Mouse (Mus musculus) liver, adult (tissue): ENCODE measurements at regions not wholly inside any gene's neighbourhood (a gene's known extent, or its start where the extent isn't known, plus 50 kb on each side); places are given as distances from the start of the nearest gene placed in this dataset.

Experiments
- GATA4 ChIP-seq: IDR thresholded peaks from 2 replicates; pipeline ENCODE4 v1.6.1; 2014; ENCODE audit warnings: mild to moderate bottlenecking, low read length; ENCODE audit not compliant: insufficient replicate concordance

- no peak for TF ChIP-seq GATA4
Observed at GRCm38 (mm10) chr16:64391440-64392197, 210.6 kb downstream of the Csnka2ip start.

- no peak for TF ChIP-seq GATA4
Observed at GRCm38 (mm10) chr16:64368608-64369399, 233.4 kb downstream of the Csnka2ip start.

DNA sequence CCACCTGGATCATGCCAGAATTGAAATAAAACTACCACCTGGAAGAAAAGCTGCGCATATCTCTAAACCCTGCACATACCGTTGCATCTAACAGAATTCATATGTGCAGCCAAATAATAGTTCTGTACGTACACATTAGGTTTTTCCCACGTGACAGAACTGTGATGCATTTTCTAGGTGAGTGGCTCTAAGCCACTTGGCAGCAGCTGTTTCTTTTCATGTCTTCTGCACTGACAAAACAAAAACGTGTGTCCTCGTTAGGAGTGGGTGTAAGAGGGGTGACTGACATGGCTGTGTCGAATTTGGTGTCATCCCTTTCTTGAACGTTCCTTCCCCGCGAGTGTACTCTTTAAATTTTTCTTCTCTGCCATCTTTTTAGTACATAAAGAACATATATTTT is 254.3 kb downstream of the Csnka2ip start:
- no peak for TF ChIP-seq GATA4

DNA sequence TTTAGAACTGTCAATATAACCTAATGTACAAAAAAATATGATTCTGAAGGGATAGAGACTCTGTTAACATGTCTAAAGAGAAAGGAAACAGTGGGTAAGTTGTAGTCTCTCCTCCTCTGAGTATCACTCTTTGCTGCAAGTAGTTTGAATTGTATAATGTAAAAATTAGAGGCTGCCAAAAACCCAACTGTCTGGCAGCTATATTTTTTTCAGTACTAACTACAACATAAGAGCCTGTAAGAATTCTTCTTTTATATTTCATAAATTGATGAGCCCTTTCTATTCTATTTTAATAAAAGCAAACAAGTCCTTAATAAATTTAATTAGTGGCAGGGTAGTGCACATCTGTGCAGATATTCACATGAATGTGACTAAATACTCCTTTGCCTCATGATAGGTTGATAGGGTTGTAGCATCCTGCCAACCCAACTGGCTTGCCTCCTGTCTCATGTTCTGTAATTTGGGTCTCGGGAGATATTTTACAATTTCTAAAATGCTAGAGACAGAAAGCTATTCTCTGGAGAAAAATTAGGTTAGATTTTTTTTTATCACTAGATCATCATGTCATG is 269.2 kb downstream of the Csnka2ip start:
- no peak for TF ChIP-seq GATA4

DNA sequence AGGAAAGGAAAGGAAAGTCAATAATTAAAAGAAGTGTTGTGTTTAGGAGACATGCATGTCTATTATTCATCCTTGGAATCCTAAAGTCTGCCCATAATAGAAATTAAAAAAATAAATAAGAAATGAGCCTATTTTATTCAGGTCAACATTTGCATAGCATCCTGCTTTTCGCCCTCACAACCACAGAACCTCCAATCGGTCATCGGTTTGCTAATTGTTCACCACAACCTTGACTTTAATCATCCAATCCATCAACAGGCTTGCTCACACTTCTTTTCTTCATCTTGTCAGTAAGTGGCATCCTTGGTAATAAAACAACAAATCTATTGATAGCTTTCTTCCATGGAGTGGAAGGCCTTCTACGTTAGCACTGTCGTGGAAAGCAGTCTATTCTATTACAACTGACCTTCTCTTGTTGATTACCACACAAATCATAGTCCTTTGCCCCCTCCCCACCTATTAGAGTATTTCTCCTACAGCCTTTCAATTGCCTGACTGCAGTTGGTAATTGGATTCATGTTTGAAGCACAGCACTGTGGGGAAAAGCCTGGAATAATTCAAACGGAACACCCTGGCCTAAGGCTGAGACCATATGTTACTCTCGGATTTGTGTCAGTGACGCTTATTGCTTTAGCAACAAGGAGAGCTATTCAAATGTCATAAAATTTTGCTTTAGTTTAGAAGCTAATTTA is 269.9 kb downstream of the Csnka2ip start:
- no peak for TF ChIP-seq GATA4

DNA sequence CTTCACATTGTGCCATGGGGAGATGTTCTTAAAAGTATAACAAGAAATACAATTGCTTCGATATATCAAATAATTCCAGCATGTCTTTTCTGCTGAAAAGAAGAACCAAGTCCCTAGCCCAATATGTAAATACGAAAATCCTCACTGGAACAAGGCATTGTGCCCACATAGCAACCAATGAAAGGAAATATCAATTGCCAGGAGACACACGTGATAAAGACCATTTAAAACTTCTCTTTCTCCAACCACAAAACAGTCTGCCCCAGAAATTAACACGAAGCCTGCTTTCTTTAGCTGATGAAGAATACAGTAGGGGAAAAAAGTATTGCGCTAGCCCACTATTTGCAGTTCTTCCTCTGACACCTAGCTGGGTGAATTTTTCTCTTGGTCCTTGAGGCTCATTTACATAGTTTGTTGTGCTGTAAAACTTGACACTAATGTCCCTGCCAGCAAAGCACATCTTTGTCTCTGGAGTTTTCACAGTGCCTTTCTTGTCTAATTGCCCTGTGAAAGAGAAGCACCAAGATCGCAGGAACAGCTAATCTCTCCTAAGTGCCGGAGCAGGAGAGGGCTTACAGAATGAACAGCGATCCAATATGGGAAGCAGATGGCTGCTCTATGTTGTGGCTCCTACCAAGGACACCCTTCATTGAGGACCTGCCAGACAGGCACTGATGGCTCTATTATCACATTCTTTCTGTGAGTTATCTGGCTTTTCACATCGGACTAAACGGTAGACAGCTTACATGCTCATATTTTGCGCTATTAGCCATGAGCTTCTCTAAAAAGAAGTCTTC is 272.7 kb downstream of the Csnka2ip start:
- no peak for TF ChIP-seq GATA4

GRCm38 (mm10) chr16:64318796-64319493 is 283.3 kb downstream of the Csnka2ip start:
- TF ChIP-seq GATA4, result no peak

- TF ChIP-seq GATA4, result no peak
Observed at GRCm38 (mm10) chr16:64316831-64317230, 285.4 kb downstream of the Csnka2ip start.

DNA sequence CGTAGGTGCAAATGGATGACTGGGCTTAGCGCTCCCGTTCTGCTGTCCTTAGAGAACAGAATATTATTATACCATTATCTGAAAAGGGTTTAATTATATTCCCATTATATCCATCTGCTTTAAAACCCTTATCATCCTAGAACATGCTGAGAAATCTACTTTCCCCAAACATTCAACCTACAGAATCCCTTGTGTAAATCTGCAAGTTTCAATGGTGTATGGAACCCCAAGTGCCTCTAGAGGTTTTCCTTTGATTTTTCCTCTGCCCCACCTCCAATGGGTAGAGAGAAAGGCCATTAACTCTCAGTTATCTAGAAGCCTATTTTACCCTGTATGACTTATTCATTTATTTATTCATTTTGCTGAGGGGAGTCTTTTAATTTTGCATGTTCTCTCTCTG is 308.7 kb downstream of the Csnka2ip start:
- no peak for TF ChIP-seq GATA4

DNA sequence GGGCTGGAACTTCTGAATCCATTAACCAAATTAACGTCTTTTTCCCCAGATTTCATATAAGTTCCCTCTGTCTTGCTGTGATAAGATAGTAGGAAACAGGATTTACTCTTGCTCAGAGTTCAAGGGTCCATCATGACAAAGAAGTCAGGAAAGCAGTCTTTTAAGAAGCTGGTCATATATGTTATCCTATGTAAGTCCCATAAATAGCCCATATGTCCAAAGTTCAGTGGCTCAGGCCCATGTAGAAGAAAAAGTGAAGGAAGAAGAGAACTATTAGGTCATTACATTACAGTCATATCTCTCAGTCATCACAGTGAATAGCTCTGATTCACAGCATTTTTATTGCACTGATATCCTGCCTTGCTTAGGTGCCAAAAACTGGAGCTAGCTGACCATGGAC is 316.9 kb downstream of the Csnka2ip start:
- no peak for TF ChIP-seq GATA4

DNA sequence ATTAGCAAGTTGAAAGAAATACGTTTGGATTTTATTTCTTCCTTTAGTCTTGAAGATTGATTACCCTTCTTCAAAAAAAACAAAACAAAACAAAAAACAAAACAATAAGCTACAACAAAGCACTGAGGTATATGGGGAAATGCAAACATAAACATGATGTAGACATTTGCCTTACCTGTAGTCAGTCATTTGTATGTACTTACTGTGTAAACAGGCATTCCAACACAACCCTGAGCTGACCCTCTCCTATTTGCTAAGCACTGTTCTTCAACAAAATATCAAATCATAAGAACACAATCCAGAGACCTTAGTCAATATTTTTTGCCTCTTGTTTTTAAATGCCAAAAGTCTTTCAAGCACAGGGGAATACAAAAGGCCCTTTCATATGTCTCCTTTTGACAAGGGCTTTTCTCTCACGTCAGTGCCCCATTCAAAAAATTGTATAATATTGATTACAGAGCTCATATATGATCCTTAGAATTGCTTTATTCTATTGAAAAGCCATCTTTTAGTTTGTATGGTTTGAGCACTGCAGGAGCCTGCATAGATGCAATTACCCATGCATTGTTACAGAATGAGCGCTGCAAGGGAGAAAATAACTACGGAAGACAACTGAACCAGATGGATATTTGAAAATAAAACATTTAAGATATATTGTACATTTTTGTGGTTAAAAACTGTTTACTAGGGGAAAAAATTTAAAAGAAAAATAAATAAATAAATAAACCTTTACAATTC is 326.2 kb downstream of the Csnka2ip start:
- no peak for TF ChIP-seq GATA4

DNA sequence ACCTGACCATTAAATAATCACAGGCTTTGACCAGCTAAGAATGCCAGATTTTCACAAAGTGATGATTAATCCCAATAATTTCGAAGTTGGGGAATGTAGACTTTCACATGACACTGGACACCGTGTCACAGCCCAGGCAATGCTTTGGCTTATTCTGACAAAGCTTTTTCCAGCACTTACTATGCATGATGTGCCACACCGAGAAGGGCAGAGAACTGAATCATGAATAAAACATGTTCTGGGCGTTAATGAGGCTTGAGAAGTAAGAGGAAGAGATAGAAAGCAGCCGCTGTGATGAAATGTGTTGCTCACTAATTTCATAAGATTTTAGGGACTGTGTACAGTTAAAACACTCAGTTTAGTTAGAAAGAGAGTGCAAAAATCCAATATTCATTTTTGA is 326.8 kb downstream of the Csnka2ip start:
- no peak for TF ChIP-seq GATA4

- TF ChIP-seq GATA4, result no peak
Observed at GRCm38 (mm10) chr16:64264960-64265736, 337.1 kb downstream of the Csnka2ip start.
